Mouse (Mus musculus): ENCODE data around the gene Hsf5. TPM values are rescaled to one million over a fixed set of nuclear protein-coding genes. Genes with fewer than 3 reads are reported as not detected.

Gene Hsf5
- polyA plus RNA-seq, 1 experiment from 2014 or later = 0.52 TPM

DNA sequence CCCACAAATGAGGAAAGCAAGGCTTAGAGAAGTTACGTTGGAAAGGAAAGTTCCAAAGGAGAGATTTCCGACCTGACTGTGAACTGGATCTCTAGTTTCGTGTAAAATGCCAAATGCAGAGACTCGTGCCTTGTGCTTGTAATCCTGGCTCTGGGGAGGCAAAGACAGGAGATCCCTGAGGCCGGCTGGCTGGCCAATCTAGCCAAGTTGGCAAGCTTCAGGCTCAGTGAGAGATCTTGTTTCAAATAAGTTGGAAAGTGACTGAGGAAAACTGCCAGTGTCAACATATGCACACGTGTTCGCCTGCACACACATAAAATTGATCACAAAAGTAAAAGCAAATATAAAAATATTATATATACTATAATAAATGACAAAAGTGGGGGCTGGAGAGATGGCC, 7.7 kb upstream of the Hsf5 start:
- Histone ChIP-seq H3K9me3 (ENCODE audit: control insufficient read depth, low read length) (no peaks in the 10 kb centered on the region), H3K4me3 (ENCODE audit: low read depth, low read length) (no peak overlapping the region), H3K27ac (ENCODE audit: low read depth, low read length) (no peak overlapping the region), H3K4me1 (replicated peaks; ENCODE audit: control insufficient read depth, insufficient read depth, low read length) (no peaks in the 10 kb centered on the region), H3K36me3 (ENCODE audit: control insufficient read depth, insufficient read depth, low read length) (peaks cover 32% of the 10 kb centered on the region), H3K9ac (ENCODE audit: low read length) (no peak overlapping the region), H3K27me3 (ENCODE audit: control insufficient read depth, insufficient read depth, low read length) (no peaks in the 10 kb centered on the region), H3K4me2 (ENCODE audit: low read depth, low read length, severe bottlenecking) (no peak overlapping the region)
- ATAC-seq (replicated peaks; ENCODE audit: low FRiP score) = no peak
- WGBS = 87% methylated on average over 7 of the region's 7 CpGs
- peak; percentile 30 for DNase-seq (ENCODE audit: low spot score)

DNA sequence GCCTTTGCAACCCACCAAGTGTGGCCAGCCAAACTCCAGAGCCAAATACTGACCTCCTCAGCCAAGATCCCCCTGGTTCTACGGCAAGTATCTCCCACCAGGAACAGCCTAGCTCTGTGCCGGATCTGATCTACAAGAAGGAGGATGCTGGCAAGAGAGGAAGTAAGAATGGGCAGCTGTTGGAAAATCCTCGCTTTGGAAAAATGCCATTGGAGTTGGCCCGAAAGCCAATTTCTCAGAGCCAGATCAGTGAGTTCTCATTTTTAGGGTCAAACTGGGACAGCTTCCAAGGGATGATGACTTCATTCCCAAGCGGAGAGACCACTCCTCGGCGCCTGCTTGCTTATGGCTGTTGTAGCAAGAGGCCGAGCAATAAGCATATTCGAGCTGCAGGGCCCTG, 5.4 kb upstream of the Hsf5 start:
- H3K4me1 ChIP-seq (replicated peaks; ENCODE audit: control insufficient read depth, insufficient read depth, low read length) = no peaks in the 10 kb centered on the region
- H3K36me3 ChIP-seq (ENCODE audit: control insufficient read depth, insufficient read depth, low read length) = peaks cover 31% of the 10 kb centered on the region
- H3K4me2 ChIP-seq (ENCODE audit: low read depth, low read length, severe bottlenecking) = no peak overlapping the region
- peak; percentile 42 for DNase-seq (ENCODE audit: low spot score)
- H3K27me3 ChIP-seq (ENCODE audit: control insufficient read depth, insufficient read depth, low read length) = no peaks in the 10 kb centered on the region
- WGBS = 94% methylated on average over 9 of the region's 9 CpGs
- no peak overlapping the region for H3K4me3 ChIP-seq (ENCODE audit: low read depth, low read length)
- no peaks in the 10 kb centered on the region; the same call in 1 of the 2 replicates for H3K9me3 ChIP-seq (ENCODE audit: control insufficient read depth, low read length)
- no peak for ATAC-seq (replicated peaks; ENCODE audit: low FRiP score)
- no peak overlapping the region for H3K27ac ChIP-seq (ENCODE audit: low read depth, low read length)
- no peak overlapping the region for H3K9ac ChIP-seq (ENCODE audit: low read length)

DNA sequence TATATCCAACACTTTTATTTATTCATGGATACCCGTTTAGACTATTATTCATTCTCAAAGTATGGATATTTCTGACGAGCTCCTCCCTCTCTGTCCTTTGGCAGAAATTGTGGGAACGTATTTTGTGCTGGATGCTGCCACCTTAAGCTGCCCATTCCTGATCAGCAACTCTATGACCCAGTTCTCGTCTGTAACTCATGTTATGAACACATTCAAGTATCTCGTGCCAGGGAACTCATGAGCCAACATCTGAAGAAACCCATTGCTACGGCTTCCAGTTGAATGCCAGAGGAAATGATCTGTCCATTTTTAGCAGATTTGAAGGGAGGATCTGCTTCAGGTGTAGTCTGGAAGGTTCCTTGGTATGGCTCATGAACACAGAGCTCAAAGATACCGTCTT, 3.0 kb upstream of the Hsf5 start:
- Histone ChIP-seq H3K9me3 (ENCODE audit: control insufficient read depth, low read length) (no peaks in the 10 kb centered on the region; the same call in 1 of the 2 replicates), H3K27ac (ENCODE audit: low read depth, low read length) (no peak overlapping the region), H3K27me3 (ENCODE audit: control insufficient read depth, insufficient read depth, low read length) (no peaks in the 10 kb centered on the region), H3K4me1 (replicated peaks; ENCODE audit: control insufficient read depth, insufficient read depth, low read length) (no peaks in the 10 kb centered on the region), H3K4me2 (ENCODE audit: low read depth, low read length, severe bottlenecking) (no peak overlapping the region), H3K36me3 (ENCODE audit: control insufficient read depth, insufficient read depth, low read length) (peaks cover 42% of the 10 kb centered on the region), H3K4me3 (ENCODE audit: low read depth, low read length) (no peak overlapping the region), H3K9ac (ENCODE audit: low read length) (no peak overlapping the region)
- DNase-seq (ENCODE audit: low spot score) = no peak
- 90% methylated on average over 7 of the region's 7 CpGs for WGBS
- ATAC-seq (replicated peaks; ENCODE audit: low FRiP score) = no peak

DNA sequence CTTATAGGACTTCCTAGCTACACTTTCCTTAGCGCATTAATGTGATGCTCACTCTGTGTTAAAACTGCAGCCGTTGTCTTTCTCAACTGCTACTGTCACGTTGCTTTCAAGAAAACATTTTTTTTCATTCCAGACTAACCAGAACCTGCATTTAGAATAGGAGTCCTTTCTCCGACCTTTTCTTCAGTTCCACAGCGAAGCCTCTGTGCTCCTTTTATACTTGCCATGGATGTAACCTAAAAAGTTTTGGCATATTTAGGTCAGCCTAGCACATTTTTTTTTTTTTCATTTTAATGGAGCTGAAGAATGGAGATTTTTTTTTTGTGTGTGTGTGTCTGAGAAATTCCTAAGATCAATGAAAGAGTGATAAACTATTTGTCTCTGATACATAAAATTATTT, 1.4 kb upstream of the Hsf5 start:
- WGBS = 96% methylated on average over 5 of the region's 5 CpGs
- DNase-seq (ENCODE audit: low spot score) = no peak
- Histone ChIP-seq H3K9ac (ENCODE audit: low read length) (no peak overlapping the region), H3K27ac (ENCODE audit: low read depth, low read length) (no peak overlapping the region), H3K4me3 (ENCODE audit: low read depth, low read length) (no peak overlapping the region), H3K27me3 (ENCODE audit: control insufficient read depth, insufficient read depth, low read length) (no peaks in the 10 kb centered on the region), H3K4me1 (replicated peaks; ENCODE audit: control insufficient read depth, insufficient read depth, low read length) (no peaks in the 10 kb centered on the region), H3K36me3 (ENCODE audit: control insufficient read depth, insufficient read depth, low read length) (peaks cover 39% of the 10 kb centered on the region), H3K9me3 (ENCODE audit: control insufficient read depth, low read length) (no peaks in the 10 kb centered on the region; the same call in 1 of the 2 replicates), H3K4me2 (ENCODE audit: low read depth, low read length, severe bottlenecking) (no peak overlapping the region)
- no peak for ATAC-seq (replicated peaks; ENCODE audit: low FRiP score)

DNA sequence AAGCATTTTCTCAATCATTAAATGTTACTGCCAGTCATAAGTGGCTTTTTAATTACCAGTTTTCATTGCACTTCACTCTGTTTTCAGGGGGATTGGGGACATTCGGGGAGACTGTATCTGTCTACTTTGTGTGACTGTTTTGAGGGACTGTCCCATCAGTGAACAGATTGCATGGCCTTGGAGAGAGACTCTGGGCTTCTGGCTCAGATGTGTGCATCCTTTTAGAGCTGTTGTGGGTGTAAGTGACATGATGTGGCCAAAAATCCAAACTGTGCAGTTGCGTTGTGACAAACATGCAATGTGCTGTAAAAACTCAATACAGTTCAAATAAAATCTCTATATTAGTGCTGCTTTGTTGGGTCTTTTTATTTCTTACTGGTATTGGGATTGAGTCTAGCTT, 1.0 kb upstream of the Hsf5 start:
- no peak overlapping the region for H3K9ac ChIP-seq (ENCODE audit: low read length)
- H3K36me3 ChIP-seq (ENCODE audit: control insufficient read depth, insufficient read depth, low read length) = peaks cover 39% of the 10 kb centered on the region
- H3K4me3 ChIP-seq (ENCODE audit: low read depth, low read length) = no peak overlapping the region
- H3K27me3 ChIP-seq (ENCODE audit: control insufficient read depth, insufficient read depth, low read length) = no peaks in the 10 kb centered on the region
- WGBS = 97% methylated on average over 2 of the region's 2 CpGs
- no peaks in the 10 kb centered on the region for H3K4me1 ChIP-seq (replicated peaks; ENCODE audit: control insufficient read depth, insufficient read depth, low read length)
- DNase-seq (ENCODE audit: low spot score) (no peak), ATAC-seq (replicated peaks; ENCODE audit: low FRiP score) (no peak)
- no peak overlapping the region for H3K4me2 ChIP-seq (ENCODE audit: low read depth, low read length, severe bottlenecking)
- no peaks in the 10 kb centered on the region; the same call in 1 of the 2 replicates for H3K9me3 ChIP-seq (ENCODE audit: control insufficient read depth, low read length)
- no peak overlapping the region for H3K27ac ChIP-seq (ENCODE audit: low read depth, low read length)

DNA sequence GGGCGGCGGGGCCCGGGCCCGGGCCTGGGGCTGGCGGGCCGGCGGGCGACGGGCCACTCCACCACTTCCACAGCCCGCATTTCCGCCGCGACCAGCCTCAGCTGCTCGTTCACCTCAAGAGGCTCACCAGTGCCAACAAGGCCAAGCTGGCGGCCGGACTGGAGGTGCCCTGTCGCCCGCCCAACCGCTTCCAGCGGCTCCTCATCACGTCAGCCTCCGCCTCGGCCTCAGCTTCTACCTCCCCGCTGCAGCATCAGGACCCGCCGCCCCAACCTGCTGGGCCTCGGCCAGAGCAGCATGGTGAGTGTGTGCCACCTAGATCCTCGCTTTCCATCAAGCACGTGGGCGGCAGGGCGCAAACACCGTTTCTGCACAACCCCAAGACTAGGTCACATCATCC, 642 bp downstream of the Hsf5 start:
- no peaks in the 10 kb centered on the region for H3K27me3 ChIP-seq (ENCODE audit: control insufficient read depth, insufficient read depth, low read length)
- no peaks in the 10 kb centered on the region; the same call in 1 of the 2 replicates for H3K9me3 ChIP-seq (ENCODE audit: control insufficient read depth, low read length)
- 94% methylated on average over 32 of the region's 32 CpGs for WGBS
- H3K36me3 ChIP-seq (ENCODE audit: control insufficient read depth, insufficient read depth, low read length) = peaks cover 32% of the 10 kb centered on the region
- H3K4me3 ChIP-seq (ENCODE audit: low read depth, low read length) = no peak overlapping the region
- no peaks in the 10 kb centered on the region for H3K4me1 ChIP-seq (replicated peaks; ENCODE audit: control insufficient read depth, insufficient read depth, low read length)
- DNase-seq (ENCODE audit: low spot score) = no peak
- no peak overlapping the region for H3K9ac ChIP-seq (ENCODE audit: low read length)
- no peak for ATAC-seq (replicated peaks; ENCODE audit: low FRiP score)
- no peak overlapping the region for H3K4me2 ChIP-seq (ENCODE audit: low read depth, low read length, severe bottlenecking)
- no peak overlapping the region for H3K27ac ChIP-seq (ENCODE audit: low read depth, low read length)

DNA sequence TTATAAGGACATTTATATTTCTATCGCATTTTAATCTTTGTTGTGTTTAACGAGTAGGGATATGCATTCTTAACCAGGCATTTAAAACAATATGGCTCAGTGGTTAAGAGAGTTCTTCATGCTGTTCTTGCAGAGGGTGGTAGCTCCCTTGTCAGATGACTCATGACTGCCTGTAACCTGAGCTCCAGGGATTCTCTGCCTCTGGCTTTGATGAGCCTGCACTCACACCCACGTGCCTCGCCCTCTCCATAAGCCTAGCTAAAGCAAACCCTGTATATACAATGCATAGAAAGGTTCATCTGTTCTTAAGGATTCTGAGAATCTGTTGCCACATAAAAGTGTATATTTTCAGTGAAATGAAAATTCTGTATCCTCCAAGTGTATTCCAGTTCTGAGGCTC, 6.2 kb downstream of the Hsf5 start:
- H3K4me1 ChIP-seq (replicated peaks; ENCODE audit: control insufficient read depth, insufficient read depth, low read length) = no peaks in the 10 kb centered on the region
- H3K9ac ChIP-seq (ENCODE audit: low read length) = no peak overlapping the region
- no peaks in the 10 kb centered on the region; the same call in 1 of the 2 replicates for H3K36me3 ChIP-seq (ENCODE audit: control insufficient read depth, insufficient read depth, low read length)
- no peaks in the 10 kb centered on the region for H3K9me3 ChIP-seq (ENCODE audit: control insufficient read depth, low read length)
- H3K27me3 ChIP-seq (ENCODE audit: control insufficient read depth, insufficient read depth, low read length) = no peaks in the 10 kb centered on the region
- no peak overlapping the region for H3K4me2 ChIP-seq (ENCODE audit: low read depth, low read length, severe bottlenecking)
- no peak overlapping the region for H3K4me3 ChIP-seq (ENCODE audit: low read depth, low read length)
- WGBS = 83% methylated on average over 4 of the region's 4 CpGs
- DNase-seq (ENCODE audit: low spot score) = no peak
- ATAC-seq (replicated peaks; ENCODE audit: low FRiP score) = no peak
- H3K27ac ChIP-seq (ENCODE audit: low read depth, low read length) = no peak overlapping the region

DNA sequence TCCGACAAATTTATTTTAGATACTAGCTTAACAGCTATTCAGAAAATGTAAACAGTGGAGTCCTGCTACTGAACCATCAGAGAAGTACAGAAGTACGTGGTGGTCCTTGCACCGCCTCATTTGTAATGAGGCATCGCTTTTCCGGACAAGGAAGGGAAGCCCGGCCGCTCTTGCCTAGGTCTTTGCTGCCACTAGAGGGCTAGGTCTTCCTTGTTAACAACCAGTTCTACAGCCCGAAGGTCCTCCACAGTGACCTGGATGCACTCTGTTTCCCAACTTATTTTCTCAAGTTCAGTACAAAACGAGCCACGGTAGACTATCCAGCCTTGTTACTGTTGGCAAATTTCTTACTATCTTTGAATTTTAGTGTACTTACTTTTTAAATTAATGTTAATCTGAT, 12.9 kb downstream of the Hsf5 start:
- 40% methylated on average over 10 of the region's 10 CpGs for WGBS
- Histone ChIP-seq H3K36me3 (ENCODE audit: control insufficient read depth, insufficient read depth, low read length) (no peaks in the 10 kb centered on the region; the same call in 1 of the 2 replicates), H3K27me3 (ENCODE audit: control insufficient read depth, insufficient read depth, low read length) (no peaks in the 10 kb centered on the region), H3K27ac (ENCODE audit: low read depth, low read length) (no peak overlapping the region), H3K9ac (ENCODE audit: low read length) (no peak overlapping the region), H3K4me1 (replicated peaks; ENCODE audit: control insufficient read depth, insufficient read depth, low read length) (no peaks in the 10 kb centered on the region), H3K9me3 (ENCODE audit: control insufficient read depth, low read length) (no peaks in the 10 kb centered on the region), H3K4me2 (ENCODE audit: low read depth, low read length, severe bottlenecking) (no peak overlapping the region), H3K4me3 (ENCODE audit: low read depth, low read length) (no peak overlapping the region)
- ATAC-seq (replicated peaks; ENCODE audit: low FRiP score) = no peak
- DNase-seq (ENCODE audit: low spot score) = peak; percentile 73

DNA sequence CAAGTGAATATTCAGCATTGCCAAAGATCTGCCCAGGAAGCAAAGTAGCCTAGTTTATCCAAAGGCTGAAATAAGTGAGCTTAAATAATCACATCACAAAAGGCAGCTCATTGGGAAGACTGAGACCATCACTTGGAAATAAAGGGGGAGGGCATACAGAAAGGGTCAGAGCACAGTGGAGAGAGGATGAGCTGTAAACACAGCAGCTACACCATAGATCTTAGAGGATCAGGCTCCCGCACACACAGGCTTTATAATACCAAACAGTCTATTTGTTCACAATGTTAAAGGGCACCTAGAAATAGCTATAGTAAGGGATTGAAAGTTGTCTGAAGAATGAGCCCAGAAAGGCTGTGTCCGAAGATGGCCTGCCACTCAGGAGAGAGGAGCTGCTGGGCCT, 21.8 kb downstream of the Hsf5 start:
- WGBS = 13% methylated on average over 2 of the region's 2 CpGs
- Histone ChIP-seq H3K4me3 (ENCODE audit: low read depth, low read length) (peak overlapping the region; percentile 37), H3K27ac (ENCODE audit: low read depth, low read length) (no peak overlapping the region), H3K9ac (ENCODE audit: low read length) (peak overlapping the region; percentile 74), H3K4me1 (replicated peaks; ENCODE audit: control insufficient read depth, insufficient read depth, low read length) (peaks cover 3% of the 10 kb centered on the region; the same call in 1 of the 2 replicates), H3K9me3 (ENCODE audit: control insufficient read depth, low read length) (no peaks in the 10 kb centered on the region), H3K36me3 (ENCODE audit: control insufficient read depth, insufficient read depth, low read length) (no peaks in the 10 kb centered on the region), H3K4me2 (ENCODE audit: low read depth, low read length, severe bottlenecking) (peak overlapping the region; percentile 82), H3K27me3 (ENCODE audit: control insufficient read depth, insufficient read depth, low read length) (no peaks in the 10 kb centered on the region)
- no peak for DNase-seq (ENCODE audit: low spot score)
- ATAC-seq (replicated peaks; ENCODE audit: low FRiP score) = no peak

All from forebrain, embryonic 11.5 days (tissue).